Mouse (Mus musculus) monocyte, adult 59 days (primary cell): ENCODE results near the gene Tox4. TPM values are rescaled to one million over a fixed set of nuclear protein-coding genes. Genes with fewer than 3 reads are reported as not detected.

ENCODE experiments used
- total RNA-seq, 2 experiments: library from RNA; stranded (reverse); gene quantifications; one replicate each; pipeline ENCODE4 v1.2.4; 2023

The Tox4 gene
- 100 to 1,000 TPM in 1 of 2 experiments, 10 to 100 TPM in 1; 89.5 to 107 TPM for total RNA-seq

DNA sequence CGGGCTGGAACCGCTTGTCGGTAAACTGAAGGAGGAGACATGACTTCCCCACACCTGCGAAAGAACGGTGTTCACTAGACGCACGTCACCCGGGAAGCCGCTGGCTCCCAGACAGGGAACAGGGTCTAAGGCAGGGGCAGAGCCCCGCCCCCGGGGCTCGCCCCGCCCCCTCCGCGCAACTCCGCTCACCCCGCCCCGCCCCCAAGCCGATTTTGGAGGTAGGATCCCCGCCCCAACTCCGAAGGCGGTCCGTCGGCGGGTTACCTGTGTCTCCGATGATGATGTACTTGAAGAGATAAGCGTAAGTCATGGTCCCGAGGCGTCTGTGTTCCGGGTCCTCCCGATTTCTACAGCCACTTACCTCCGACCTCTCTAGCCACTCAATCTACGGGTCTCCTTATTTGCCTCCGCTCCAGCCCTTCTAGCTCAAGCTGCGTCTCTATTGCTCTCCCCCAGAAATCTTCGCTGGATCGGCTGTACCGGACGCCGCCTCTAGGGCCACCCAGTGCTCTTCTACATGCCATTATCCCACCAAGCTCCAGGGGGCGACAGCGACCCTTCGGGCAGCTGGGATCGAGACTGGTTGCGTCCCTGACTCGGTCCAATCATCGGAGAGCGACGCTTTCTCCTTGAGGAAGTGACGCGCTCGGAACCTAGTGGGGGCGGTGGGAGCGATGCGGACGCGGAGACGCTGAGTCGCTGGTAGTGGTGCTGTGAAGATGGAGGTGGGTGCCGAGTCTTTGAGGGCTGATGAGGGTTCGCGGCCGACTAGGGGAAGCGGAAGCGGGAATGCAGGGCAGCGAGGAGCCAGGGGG lies at the start of gene Tox4, which contains the start of gene Rab2b:
Gene Tox4 (plus strand): TSS at position 215 of the 815 bp plus-strand sequence.
Gene Rab2b (minus strand): TSS at position 614 of the 815 bp plus-strand sequence.

DNA sequence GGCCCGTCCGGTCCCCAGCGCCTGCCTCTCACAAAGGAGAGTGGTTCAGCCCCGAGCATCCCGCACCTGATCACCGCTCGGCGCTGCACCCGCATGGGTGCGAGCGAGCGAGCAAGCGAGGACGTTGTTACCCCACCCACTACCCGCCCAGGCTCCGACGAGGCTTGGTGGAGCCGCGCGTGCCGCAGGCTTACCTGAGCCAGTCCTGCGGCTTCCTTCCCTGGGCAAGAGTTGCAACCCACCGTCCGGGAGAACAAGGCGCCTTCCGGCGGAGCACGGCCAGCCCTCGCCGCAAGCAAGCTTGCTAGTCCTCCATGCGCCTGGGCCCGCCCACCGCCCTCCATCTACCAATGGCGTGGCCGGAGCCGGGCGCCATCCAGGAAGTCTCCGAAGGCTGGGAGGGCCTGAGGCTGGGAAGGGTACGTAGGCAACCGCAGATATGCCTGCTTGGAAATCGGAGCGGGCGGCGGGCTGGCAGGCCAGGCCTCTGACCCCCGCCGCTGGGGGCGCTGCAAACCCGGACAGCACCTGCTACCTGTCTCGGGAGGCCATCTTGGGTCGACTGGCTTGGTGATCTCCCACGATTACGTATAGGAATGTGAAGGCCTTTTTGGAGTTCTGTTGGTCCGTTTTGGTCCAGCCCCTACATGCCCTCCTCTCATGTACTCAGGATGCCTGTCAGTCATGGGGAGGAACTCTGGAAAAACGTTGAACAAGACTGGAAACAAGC lies 21.3 kb upstream of the Tox4 start, which contains the start of gene Chd8:
Gene Chd8 (minus strand): TSS at position 297 of the 730 bp plus-strand sequence.

DNA sequence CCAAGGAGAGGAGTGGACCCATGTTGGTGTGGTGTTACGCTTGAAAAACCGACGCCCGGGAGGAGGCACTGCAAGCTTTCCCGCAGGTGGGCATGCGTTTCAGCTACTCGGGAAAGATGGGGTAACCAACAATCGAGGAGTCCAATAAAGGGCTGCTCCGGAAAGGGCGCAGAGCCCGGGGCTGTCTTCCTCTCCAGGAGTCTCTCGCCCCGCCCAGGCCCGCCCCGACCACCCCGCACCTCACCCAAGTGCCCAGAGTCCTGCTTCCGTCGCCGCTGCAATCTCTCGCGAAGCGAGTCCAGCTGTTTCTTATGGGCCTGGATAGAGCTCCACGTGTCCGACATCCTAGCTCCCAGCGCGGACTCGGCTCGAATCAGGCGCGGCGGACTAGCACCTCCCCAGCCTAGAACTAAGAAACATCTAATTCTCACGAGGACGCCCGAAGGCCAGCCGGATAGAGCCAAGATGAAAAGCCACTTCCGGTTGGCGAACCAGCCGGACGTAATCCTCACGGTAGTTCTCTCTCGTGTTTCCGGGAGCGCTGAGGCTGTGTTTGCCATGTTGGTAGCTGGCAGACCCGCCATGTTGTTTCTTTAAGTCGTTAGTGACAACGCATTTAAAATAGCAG lies 25.8 kb downstream of the Tox4 start, which contains the start of gene Mettl3:
Gene Mettl3 (minus strand): TSS at position 485 of the 628 bp plus-strand sequence.

DNA sequence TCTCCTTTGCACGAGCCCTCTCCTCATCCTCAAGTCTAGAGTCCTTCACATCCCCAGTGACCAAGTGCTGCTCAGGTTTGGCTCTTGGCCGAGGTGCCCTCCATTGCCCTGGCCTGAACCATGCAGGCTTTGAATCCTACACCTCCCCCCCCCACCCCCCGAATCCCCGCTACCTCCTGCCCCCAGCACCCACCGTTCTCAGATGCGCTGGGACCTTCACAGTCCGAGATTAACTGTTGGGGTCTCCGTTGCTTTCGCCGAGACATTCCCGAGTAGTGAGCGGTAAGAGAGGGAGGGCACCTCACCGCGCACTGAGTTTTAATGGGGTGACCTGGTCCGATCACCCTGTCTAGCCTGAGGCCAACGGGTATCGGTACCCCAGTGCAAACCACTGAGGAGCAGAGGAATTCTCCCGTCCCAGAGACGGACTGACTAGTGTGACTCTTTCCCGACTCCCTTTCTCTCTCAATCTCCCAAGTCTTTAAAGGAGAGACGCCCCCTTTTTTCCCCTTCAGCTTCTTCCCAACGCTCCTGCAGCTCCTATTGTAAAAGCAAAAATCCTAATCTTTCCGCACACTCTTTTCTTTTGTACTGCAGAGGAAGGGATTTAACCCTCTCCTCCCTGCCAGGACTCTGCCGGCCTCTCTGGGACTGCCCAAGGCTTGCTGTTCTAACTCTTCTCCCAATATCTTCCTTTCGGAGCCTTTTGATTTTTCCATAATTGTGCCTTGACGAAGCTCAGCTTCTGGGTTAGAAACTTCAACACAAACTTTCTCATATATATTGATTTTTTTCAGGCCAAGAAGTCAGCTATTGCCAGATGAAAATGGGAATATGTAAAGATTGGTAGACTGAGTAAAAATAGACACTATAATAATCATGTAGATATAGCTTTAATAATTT lies 49.2 kb downstream of the Tox4 start, which contains the start of gene Sall2:
Gene Sall2 (minus strand): TSS at position 853 of the 903 bp plus-strand sequence.

Other genes with a start within 250 kb of the Tox4 start
- gene Olfr221, start 236.7 kb upstream of the Tox4 start, total RNA-seq: not detected
- gene Hnrnpc, start 175.1 kb upstream of the Tox4 start, total RNA-seq: 100 to 1,000 TPM; 268 to 272 TPM
- gene Rpgrip1, start 168.4 kb upstream of the Tox4 start, total RNA-seq: 1 to 10 TPM; 1.2 to 1.4 TPM
- 10 to 100 TPM; 54.3 to 57.0 TPM for gene Supt16, start 81.7 kb upstream of the Tox4 start, total RNA-seq
- 100 to 1,000 TPM; 135 to 144 TPM for gene Chd8, start 21.4 kb upstream of the Tox4 start, total RNA-seq
- gene Rab2b, start 399 bp downstream of the Tox4 start, total RNA-seq: 1 to 10 TPM; 8.5 to 10.0 TPM
- 10 to 100 TPM; 38.2 to 51.9 TPM for gene Mettl3, start 26.0 kb downstream of the Tox4 start, total RNA-seq
- 1 to 10 TPM; 3.1 to 3.7 TPM for gene Sall2, start 49.6 kb downstream of the Tox4 start, total RNA-seq
- not detected for gene Olfr1513, start 77.3 kb downstream of the Tox4 start, total RNA-seq
- not detected for gene Olfr1512, start 100.0 kb downstream of the Tox4 start, total RNA-seq
- not detected for gene Olfr1511, start 118.2 kb downstream of the Tox4 start, total RNA-seq
- gene Olfr1510, start 135.2 kb downstream of the Tox4 start, total RNA-seq: not detected
- not detected for gene Olfr1509, start 163.8 kb downstream of the Tox4 start, total RNA-seq
- not detected for gene Olfr1508, start 188.3 kb downstream of the Tox4 start, total RNA-seq
- not detected for gene Olfr1507, start 216.6 kb downstream of the Tox4 start, total RNA-seq